Mouse (Mus musculus) retina, embryonic 14.5 days (tissue): ENCODE measurements around the gene Tnfaip1.
A peak's percentile ranks its signal among the peaks of the same experiment; 100 is the strongest.
"Not testable (repeated sequence)": the region's sequence is repeated elsewhere in the genome, so short reads cannot be mapped to it uniquely, and the experiment has no call there.

Experiments
- DNase-seq: peaks from one replicate; pipeline ENCODE4 v3.0.0-alpha.2; 2015; ENCODE audit warnings: low spot score

Gene Tnfaip1

DNA sequence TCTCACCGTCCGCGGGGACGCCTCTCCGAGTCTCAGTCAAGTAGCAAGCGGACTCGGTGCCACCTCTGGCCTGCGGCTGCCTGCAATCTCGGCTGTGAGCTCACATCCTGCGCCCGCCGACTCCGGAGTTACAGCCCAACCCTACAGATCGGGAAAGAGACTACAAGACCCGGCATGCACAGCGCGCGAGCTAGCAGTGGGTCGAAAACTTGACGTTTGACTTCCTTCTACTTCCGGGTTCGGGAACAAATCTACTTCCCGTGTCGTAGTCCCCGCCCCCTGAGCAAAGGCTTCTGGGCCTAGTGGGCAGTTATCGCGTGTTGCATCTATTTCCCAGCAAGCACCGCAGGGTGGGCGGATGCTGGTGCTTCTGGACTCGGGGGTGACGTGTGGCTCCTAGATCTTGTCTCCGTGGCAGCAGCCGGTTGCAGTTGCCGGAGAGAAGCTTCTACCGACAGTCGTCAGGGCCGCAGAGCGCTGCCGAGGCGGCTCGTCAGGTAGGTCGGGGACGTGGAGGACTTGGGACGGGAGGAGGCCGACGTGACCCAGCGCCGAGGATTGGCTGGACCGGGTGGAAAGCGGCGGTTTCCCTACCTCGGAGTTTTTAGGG, at the start of gene Tnfaip1, which contains the start of gene Ift20:
TSS of gene Tnfaip1 (minus strand) at position 253 of the 610 bp plus-strand sequence.
TSS of gene Ift20 (plus strand) at position 282 of the 610 bp plus-strand sequence.
- DNase-seq = peak; percentile 99

DNA sequence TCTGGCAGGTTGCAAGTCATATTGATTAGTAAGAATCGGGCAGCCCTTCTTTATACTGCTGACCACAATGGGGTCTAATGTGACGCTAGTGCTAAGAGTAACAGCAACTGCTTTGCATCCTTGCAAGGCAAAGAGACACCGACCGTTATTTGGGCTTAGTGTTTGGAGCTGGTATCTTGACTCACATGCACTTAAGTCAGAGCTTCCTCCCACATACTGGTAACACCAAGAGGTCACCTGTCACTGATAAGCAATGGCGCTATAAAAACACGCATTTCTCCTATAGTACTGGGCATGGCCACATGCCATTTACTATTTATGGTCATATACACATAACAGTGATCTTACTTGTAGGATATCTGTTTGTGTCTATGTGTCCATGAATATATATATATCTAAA, 46.7 kb upstream of the Tnfaip1 start:
- no peak for DNase-seq

DNA sequence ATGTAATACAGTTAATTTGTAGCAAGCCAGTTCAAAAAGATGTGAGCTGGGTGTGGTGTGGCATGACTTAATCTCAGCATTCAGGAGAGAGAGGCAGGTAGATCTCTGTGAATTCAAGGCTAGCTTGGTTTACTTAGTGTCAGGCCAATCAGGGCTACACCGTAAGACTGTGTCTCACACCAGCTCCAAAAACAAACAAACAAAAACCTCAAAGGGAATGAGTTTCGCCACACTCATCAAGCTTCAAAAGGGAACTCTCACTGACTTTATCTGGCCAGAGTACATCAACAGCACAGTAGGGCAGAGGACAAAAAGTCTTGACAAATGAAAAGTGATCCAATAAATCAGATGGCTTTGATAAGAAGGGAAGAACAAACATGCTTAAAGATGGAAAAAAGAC, 38.8 kb upstream of the Tnfaip1 start:
- no peak for DNase-seq

DNA sequence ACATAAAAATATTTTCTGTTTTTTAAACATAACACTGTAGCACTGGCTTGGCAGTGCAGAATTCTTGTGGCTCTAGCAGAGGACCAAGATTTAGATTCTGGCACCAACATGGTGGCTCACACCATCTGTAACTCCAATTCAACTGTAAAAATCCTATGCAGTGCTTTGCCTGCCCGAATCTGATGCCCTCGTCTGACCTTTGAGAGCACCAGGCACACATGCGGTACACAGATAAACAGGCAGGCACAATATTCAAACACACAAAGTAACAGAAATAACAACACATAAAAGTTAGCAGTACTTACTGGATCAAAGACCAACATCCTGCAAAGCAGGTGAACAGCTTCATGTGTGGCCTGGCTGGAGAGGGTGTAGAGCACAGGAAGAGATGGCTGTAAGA, 38.4 kb upstream of the Tnfaip1 start:
- no peak for DNase-seq

DNA sequence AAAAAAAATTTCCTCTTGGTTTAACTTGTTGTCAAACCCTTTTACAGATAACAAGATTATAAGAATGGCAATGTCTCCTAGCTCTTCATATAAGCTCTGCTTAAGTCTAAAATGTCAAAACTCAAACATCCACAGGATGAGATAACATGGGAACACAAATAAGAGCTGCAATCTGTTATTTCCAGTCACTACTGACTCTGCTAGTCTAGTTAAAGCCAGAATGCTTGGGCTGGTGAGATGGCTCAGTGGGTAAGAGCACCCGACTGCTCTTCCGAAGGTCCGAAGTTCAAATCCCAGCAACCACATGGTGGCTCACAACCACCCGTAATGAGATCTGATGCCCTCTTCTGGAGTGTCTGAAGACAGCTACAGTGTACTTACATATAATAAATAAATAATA, 37.9 kb upstream of the Tnfaip1 start:
- DNase-seq = not testable (repeated sequence)

DNA sequence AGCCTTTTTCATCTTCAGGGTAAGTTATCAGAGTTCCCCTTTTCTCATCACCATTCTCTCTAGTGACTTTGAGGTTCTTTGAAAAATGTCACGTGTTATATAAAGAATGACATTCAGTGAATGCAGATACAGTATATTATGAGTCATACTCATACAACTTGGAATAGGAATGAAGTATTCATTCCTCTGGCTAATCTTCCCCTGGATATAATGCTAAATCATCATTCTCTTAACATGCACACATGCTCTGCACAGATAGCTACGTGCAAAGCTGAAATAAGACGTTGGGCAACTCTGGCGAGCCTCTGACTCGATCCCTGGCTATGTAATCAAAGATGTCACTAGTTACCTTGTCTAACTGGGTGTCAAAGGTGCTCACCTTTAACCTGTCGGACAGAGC, 35.7 kb upstream of the Tnfaip1 start:
- DNase-seq = no peak

DNA sequence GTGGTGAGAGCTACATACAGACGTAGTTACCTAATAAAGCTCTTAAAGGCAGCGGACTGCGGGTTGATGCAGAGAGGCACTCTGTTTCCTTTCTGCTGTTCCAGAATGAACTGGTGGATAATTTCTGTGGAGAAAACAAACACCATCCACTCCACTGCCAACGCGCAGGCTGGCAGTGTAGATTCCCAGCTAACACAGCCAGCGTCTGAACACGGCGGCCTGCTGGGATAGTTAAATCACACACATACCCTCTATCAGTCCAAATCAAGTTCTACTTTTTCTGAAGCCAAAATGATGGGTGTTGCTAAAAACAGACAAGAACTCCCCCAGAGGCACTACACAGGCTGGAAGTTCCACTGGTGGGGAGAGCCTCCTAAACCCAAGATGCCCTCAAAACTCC, 35.3 kb upstream of the Tnfaip1 start:
- DNase-seq = no peak

DNA sequence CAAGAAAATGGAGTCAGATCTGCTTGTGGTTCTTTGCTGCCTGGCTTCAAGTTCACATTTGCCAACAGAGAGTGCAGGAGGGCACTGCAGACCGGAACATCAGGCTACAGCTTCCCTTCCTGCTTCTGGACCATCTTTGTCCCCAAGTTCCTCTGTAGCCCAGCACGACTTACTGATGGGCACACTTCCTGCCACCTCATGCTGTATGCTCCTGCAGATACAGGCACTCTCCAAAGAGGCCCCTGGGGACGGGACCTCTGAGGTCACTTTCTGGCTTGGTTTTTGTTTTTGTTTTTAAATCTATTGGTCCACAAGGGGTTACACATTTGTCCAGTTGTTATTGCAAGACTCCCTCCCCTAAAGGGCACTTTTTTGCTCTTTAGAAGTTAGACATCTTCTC, 33.7 kb upstream of the Tnfaip1 start:
- DNase-seq = no peak

DNA sequence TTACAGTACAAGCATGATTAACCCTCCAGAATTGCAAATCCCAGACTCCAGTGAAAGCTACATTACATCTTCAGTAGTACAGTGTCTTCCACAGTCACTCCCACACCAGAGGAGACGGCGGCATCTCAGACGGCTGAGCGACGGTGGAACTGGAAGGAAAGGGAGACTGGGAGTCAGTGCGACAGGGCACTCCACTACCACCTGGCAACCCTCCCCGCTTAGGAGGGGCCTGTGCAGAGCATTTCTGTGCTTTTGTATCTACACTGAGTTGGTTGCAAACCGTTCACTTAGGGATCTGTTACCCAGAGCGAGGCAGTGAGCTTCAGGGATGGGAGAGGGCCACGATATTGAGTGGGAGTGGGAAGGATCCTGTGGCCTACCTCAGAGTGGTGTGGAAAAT, 32.7 kb upstream of the Tnfaip1 start:
- DNase-seq = no peak

DNA sequence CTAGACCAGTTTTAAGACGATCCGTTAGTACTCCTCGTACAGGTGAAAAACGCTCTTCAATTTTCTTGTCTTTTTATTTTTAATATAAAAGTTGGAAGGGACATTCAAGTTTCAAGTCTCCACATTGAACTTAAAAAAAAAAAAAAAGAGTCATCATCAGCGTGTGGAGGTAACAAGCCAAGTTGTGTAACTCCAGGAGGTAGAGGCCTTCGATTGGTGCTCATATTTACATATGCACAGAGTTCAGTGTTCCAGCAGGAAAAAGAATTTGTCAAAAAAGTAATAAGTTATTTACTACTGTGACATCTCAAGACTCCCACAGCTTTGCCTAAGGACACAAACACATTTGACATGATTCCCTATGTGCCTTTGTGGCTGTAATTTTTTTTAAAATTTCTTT, 31.5 kb upstream of the Tnfaip1 start:
- DNase-seq = no peak

DNA sequence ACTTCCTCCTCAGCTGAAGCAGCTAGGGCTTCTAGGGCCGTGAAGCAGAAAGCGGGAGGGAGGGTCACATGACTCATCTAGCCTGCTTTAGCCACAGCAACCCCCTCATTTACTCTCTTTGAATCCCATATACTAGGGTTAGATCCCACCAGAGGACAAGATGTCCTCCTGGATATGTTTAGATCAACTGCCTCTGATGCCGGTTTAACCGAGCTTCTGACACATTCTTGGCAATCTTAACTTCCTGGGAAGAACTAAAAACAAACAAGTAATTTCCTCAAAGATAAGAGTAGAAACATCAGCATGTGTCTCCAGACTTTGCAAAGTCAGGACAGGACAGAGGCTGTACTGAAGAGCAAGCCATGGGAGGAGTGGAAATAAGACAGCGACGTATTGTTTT, 30.6 kb upstream of the Tnfaip1 start:
- DNase-seq = no peak

DNA sequence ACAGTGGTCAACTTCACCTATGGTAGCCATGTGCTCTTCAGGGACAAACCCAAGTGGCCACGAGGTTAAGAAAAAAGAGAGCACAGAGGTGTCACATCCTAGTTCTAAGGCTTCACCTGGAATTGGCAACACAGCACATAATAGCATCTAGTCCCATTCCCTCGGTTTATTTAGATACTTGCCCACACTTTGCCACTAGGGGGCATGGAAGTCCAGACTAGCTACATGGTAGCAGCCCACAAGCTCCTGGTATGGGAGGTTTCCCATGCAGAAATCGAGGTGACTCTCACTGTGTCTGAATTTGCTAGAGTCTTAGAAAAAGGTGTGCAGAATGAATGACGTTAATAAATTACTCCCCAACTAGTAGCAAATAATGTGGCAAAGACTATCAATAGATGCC, 24.3 kb upstream of the Tnfaip1 start:
- peak; percentile 90 for DNase-seq

DNA sequence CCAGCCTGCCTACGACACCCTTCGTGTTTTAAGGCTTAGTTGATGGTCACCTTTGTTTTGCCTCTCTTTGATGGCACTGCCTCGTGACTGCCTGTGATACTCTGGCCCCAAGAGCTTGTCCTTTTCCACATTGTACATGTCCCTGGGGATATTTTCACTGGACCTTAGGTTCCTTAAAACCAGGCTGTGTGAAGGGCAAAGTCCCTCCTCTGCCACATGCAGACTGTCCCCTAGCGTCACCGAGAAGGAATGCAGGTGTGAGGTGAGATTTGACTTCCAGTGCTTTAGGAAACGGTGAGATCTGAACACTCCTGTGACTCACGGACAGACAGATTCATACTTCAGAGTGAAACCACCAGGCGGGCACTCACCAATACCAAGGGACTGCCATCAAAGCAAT, 21.1 kb upstream of the Tnfaip1 start:
- peak; percentile 20 for DNase-seq

DNA sequence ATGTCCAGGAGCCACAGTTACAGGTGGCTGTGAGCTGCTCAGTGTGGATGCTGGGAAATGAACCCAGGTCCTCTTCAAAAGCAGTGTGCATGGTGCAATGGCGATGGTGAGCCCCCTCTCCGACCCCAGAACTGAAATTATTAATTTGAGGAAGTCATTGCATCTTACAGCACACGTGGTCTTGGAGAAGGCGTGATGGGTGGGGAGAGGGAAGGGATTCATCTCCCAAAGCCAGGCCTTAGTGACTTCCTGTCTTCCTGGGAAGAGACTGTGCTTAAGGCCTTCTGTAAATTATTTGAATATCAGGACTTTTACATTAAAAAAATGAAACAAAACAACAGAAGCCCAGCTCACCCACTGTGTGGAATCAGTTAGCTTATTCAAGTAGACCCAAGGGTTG, 19.9 kb upstream of the Tnfaip1 start:
- DNase-seq = no peak

DNA sequence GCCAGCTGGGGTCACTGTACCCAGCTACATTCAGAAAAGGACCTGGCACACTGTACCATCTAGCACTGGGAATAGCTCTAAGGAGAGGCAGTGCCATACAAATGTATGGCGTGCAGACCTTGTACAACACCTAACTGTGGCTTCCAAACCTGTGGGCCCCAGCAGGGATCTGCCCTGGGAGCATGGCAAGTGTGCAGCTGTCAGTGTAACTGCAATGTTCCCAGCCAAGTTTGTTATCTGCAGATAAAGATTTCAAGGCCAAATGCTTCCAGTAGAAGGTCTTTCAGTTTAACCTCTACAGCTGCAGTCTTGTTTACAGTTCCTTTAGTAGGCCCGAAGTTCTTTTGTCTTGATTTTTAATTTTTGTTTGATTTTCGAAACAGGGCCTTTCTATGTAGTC, 19.5 kb upstream of the Tnfaip1 start:
- no peak for DNase-seq

DNA sequence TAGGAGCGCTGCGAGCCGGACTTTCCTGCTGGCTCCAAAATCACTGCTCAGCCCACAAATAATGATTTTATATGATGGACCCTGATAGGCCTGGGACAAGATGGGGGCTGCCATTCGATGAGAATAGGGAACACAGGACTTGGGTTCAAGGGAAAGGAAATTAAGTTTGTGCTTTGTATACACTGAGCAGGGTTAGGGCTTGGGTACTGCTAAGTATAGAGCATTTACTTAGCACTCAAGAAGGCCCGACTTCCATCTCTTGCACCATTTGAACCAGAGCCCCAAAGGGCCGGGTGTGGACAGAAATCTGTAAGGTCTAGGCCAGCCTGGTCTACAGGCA, 14.9 kb upstream of the Tnfaip1 start:
- no peak for DNase-seq

DNA sequence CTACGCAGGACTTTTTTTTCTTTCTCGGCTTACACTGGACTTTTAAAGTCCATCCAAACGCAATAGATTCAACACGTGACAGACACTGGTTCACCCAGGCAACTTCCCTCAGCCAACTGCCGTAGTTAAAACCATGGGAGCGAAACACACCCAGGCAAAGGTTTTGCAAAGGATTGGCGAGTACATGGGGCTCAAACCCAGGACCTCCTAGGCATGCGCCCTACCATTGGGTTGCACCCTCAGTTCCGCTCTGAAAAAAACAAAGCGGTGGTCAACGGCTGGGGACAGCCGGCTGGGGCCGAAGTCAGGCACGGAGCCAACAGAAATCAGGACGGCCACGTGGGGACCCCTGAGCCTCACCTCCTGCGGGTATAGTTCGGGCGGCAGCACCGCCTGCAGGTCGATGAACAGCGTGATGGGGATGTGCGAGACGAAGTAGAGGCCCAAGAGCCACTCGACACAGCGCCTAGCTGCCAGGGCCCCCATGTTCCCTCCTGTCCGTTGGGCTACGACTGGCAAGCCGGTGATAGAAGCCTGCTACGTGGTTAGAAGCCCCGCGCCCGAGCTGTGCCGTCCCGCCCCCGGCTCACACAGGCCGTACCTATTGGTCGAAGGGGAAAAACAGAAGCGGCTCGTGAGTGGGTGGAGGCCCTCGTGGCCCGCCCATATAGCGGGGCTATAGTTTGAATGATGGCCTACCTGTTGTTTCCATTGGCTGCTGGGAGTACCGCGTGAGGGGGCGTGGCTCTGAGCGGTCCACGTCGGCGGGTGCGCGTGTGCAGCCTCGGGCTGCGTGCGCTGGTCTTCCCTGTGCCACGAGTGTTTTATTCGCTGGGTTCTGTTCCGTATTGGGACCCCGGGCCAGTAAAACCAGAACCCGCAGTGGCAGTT, 14.3 kb upstream of the Tnfaip1 start, which contains the start of gene Tmem97:
TSS of gene Tmem97 (minus strand) at position 610 of the 891 bp plus-strand sequence.
- DNase-seq = peak; percentile 96

DNA sequence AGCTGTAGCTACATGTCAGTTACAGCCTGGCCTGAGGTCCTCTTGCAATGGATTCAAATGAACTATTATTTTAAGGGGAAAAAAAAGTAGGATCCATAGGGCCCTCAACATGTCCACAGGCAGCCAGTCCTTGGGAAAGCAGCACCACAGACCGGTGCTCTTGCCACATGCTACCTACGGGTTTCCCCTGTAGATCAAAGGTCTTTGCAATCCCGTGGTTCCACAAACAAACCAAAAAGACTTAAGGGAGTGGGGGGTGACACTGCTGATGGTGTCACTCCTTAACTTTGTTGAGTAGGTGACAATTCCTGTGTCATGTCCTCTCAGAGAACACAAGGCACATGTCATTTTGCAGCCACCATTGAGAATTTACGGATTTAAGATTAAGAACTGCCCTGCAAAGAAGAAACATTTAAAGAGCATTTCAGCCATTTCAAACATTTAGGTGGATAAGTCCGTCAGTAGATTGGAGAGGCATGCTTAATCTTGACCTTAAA, 13.4 kb upstream of the Tnfaip1 start:
- no peak for DNase-seq

DNA sequence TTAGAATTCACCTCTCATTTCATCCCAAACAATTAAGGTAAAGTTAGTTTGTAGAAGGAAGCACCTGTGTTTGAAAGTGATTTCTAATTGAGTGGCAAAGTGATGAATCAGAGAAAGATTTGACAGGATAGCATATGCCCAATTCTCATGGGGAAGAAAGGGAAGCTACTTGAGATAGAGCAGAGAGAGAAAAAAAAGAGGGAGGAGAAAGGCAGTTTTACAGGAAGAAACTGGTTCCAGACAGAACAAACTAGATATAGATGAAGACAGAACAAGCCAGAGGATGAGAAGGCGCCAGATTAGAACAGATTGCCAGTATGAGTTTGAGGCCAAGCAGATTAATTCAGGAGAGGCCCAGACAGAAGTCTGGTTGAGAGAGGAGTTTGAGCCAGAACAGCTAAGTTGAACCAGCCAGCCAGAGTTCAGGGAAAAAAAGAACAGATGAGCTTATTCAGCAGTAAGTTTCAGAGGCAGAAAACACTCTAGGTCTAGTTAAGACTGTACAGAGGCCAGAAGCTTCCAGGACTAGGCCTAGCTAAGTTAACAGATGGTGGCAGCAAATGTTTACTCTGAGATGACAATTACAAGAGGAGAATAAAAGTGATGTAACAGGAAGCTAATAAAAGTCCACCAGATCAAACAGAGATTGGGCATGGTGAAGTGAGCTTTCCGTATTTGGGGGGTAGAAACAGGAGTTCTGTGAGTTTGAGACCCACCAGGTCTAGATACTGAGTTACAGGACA, 11.8 kb upstream of the Tnfaip1 start:
- DNase-seq = no peak

DNA sequence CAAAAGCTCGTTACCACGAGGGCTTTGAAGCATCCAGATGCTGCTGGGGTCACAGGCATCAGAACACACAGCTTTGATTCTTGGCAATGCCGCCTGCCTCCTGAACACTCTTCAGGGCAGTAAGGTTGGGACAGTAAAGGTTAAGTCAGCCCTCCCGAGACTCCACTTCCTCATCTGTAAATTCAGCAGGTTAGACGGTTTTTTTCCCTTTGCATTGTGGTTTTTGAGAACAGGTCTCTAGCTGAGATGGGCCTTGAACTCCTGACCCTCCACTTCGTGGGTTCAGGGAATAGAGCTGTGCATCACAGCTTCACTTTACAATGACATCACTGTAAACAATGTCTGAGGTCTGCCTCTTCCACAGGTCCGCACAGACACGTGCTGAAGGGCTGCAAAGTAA, 9.0 kb upstream of the Tnfaip1 start:
- no peak for DNase-seq

DNA sequence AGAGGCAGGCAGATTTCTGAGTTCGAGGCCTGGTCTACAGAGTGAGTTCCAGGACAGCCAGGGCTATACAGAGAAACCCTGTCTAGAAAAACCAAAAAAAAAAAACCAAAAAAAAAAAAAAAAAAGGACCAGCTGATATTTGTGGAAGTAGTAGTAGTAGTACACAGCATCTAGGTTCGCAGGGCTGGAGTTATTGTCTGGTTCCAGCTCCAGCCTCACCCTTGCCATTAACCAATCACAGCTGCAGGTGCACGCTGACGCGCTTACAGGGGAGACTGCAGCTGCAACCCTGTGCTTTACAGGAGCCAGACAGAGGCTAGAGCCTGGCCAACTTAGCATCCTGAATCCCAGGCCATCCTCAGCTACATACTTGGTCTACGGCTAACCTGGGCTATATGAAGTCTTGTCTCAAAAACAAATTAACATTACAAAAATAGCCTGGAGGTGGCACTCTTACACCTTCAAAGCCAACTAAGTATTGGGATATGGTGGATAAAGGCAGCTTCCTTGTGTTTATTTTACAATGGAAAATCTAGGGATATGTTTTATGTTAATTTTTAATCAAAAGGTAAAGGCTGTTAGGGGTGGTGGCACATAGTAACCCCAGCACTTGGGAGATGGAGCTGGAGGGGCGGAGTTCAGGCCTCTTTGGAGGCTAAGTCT, 8.4 kb upstream of the Tnfaip1 start:
- no peak for DNase-seq

DNA sequence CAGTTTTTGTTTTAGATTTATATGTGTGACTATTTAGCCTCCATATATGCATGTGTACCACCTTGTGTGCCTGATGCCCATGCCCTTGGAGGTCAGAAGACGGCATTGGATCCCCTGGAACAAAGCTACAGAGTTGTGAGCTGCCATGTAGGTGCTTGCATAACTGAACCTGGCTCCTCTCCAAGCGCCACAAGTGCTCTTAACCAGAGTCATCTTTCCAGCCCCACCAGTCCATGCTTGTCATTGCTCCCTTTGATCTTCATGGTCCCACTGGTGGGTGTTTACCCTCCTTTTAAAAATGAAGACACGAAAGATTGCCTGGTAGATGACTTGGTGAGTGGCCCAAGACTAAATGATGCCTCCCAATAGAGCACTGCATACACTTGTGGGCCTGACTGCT, 4.2 kb upstream of the Tnfaip1 start:
- DNase-seq = no peak
